17 mouse cellular contexts compared by ENCODE assay signal in genomic region chr15:31433768-31434167, GRCm38 (mm10).
"Had no signal": no experiment of that assay in that cellular context is flagged by ENCODE, and none has a peak within 500 bp of the region (broad histone marks: within the 10 kb centered on the region; RNA-seq: fewer than 3 reads in every experiment).

No protein-coding gene starts in this region.

- H3K27ac ChIP-seq: neural tube, embryonic 12.5 days; neural tube, embryonic 13.5 days; neural tube, embryonic 15.5 days; stomach, embryonic 15.5 days; stomach, postnatal 0 days had no signal

- H3K27me3 ChIP-seq: neural tube, embryonic 12.5 days; neural tube, embryonic 13.5 days; neural tube, embryonic 15.5 days; stomach, embryonic 15.5 days had no signal

- DNase-seq: retina, postnatal 1 day; right cerebral cortex, adult 18-20 months; right cerebral cortex, postnatal 14 days; right cerebral cortex, postnatal 25 days; right cerebral cortex, postnatal 4 days; spleen, adult 18-20 months; thymus, adult 18-20 months; thymus, adult 2 months; thymus, postnatal 14 days; thymus, postnatal 25 days; thymus, postnatal 36 days; thymus, postnatal 4 days had no signal

- H3K4me2 ChIP-seq: neural tube, embryonic 12.5 days; neural tube, embryonic 13.5 days; neural tube, embryonic 15.5 days; stomach, embryonic 15.5 days had no signal

- H3K4me1 ChIP-seq: neural tube, embryonic 12.5 days; neural tube, embryonic 13.5 days; neural tube, embryonic 15.5 days; stomach, embryonic 15.5 days had no signal

- H3K4me3 ChIP-seq: neural tube, embryonic 12.5 days; neural tube, embryonic 13.5 days; neural tube, embryonic 15.5 days; stomach, embryonic 15.5 days had no signal

- H3K9ac ChIP-seq: neural tube, embryonic 12.5 days; neural tube, embryonic 13.5 days; neural tube, embryonic 15.5 days; stomach, embryonic 15.5 days had no signal

- H3K9me3 ChIP-seq: neural tube, embryonic 12.5 days; neural tube, embryonic 13.5 days; neural tube, embryonic 15.5 days; stomach, embryonic 15.5 days had no signal

- H3K36me3 ChIP-seq: neural tube, embryonic 12.5 days; neural tube, embryonic 13.5 days; neural tube, embryonic 15.5 days; stomach, embryonic 15.5 days had no signal
